Mouse (Mus musculus) kidney, postnatal 10 days (tissue): ENCODE results near the gene Elovl6.

ENCODE experiments used
- DNase-seq: peaks from one replicate; pipeline ENCODE4 v3.0.0; 2021; ENCODE audit warnings: mixed read lengths

The Elovl6 gene

DNA sequence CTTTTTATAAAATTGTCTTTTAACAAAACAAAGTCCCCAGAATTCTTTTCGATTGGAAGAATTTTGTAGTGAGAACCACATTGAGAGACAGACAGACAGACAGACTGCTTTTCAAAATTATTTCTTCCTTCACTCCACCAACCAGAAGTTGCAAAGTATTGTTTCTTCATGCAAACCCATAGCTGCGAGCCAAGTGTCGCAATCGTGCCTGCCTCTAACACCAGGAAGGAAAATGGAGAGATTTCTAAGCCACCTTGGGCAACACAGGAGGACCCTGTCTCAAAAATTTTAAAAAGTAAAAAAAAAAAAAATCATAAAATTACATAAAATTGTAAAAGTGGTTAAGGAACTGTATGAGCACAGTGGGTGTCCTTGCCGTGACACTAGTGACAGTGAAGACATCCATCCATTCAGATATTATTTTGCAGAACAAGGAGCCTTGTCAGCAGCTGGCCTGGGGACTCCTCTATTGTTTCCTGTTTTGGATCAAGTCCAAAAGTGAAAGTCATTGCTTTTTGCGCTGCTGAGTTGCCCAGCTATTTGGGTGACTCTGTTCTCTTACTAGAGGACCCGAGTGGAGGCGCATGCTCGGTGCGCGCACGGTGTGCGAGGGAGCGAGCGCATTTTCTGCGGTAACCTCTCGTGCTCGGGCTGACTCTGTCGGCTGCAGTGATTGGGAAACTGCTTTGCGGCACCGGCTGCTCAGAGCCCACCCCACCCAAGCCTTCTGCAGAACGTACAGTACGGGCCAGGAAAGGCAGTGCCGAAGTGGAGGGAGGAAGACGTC, 80.3 kb downstream of the Elovl6 start:
- DNase-seq, result no peak

DNA sequence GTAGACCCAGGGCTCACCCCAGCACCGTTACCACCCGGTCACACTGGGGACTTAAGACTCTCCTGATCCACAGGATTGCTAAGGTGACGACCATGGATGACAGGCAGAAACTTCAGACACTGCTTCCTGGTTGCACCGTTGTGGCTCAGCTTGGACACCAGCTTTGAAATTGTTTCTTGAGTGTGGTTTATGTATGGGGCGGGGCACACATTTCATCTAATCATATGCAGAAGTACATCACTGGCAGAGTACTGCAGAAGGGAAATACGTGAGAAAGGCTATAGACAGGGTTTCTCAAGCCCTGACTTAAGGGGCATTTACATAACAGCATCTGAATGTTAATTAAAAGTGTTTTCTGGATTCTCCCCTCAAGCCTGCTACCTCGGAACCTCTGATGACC, 81.6 kb downstream of the Elovl6 start:
- DNase-seq, result no peak

DNA sequence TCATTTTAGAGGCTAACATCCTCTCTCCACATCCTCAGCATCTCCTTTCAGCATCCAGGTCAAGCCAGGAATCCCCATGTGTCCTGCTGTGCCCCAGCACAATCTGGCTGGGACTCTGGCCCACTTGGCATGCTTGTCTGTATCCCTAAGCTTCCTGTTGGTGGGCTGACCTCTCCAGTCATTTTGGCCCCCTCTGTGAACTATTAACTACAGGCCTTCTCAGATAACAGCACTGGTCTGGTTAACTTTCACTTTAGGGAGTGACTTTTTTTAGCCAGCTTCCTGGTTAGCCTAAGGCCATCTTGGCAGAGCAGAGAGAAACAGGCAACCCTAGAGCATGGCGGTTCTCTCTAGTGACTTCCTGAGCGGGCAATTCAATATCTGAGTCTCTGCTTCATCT, 82.1 kb downstream of the Elovl6 start:
- DNase-seq, result peak; percentile 29

DNA sequence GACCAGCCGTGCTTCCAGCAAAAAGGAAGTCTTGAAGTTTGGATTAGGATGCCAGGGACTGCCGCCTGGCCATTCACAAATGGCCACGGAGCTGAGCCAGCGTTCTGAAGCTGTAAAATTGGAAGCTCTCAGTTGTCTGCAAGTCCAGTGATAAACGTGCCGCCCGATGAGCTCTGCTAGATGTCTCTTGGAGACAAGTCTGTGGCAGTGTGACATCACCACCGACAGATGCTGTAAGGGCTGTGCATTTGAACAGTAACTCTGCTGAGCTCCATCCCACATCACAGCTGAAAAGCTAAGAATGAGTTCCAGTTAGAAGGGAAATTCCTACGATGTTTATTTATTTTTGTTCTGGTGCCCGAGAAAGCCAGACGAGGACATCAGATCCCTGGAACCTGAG, 85.3 kb downstream of the Elovl6 start:
- no peak for DNase-seq

DNA sequence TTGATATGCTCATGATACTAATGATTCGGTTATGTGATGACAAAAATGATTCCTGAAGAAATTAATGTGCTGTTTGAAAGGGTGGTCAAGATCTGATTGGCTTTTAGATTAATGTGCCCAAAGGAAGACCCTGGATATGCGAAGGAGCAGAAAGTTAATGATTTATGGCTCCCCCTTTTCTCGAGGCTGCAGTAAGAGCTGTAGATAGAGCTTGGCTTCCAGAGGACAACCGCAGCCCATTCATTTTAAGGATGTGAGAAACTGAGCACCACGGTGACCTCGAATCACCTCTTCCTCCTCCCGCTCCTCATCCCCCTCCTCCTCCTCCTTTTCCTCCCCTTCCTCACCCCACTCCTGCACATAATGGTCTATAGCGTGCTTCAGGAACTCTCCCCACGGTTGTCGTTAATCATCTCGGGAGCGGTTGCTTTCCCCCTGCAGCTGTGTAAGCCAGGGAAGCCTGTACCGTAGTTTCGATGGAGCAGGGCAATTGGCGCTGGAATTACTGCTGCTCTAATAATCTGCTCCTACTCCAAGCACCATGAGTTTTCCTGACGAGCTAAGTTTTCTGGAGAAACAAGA, 87.1 kb downstream of the Elovl6 start:
- no peak for DNase-seq

DNA sequence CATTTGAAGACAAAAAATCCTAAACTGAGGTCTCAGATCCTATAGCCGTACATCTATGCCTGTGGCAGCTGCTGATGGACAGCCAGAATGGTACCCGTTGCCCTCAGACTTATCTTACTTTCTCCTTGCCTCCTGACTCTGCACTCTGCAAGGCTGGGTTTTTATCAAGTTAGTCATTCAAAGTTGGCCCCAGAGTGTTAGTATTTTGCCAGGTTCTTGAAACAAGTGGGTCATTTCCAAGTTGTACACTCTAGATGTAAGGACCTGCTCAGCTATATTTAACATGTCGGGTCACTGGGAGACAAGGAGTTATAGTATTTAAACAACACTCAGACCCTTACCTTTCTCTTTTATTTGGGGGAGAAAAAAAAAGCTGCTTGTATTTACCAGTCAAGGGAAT, 88.6 kb downstream of the Elovl6 start:
- no peak for DNase-seq

DNA sequence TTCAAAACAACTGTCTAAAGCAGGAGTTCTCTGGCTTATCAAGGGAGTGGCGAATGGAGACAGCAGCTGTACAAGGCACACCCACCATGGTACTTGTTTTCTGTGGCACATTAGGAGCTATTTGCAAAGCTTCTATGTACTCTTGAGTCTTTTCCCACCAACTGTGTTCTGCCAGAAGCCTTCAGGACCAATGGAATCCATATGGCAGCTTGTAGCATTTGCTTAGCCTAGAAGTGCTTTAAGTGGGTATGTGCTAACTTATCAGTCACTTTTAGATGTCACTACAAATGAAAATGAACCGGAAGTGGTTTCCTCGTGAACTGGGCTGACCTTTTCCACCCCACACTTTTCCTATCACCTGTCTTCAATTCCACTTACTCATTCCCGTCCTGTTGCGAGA, 89.1 kb downstream of the Elovl6 start:
- DNase-seq, result no peak

DNA sequence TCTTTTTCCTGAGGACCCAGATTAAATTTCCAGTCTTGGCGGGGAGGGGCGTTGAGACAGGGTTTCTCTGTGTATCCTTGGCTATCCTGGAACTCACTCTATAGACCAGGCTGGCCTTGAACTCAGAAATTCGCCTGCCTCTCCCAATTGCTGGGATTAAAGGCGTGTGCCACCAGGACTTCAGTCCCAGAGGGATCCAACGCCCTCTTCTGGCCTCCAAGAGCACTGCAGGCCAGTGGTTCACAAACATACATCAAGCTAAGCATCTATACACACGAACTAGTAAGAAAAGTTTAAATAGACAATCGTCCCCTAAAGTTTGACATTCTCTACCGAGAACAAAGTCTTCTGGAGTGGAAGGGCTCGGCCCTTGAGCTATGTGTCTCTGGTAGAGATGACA, 90.0 kb downstream of the Elovl6 start:
- DNase-seq, result peak; percentile 51

DNA sequence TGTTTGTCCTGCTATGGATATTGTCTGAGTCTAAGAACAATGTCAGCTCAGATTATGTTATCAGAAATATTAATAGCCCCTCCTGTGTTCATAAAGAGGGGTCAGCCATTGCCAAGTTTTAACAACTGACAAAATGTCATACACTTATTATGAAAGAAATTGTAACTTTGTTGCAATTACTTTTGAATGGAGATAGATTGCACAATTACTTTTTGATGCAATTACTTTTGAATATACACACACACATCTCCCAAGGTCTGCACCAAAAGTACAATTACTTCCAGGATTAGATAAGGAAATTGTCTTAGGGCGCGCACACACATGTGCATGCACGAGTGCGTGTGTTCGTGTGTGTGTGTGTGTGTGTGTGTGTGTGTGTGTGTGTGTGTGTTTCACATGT, 90.5 kb downstream of the Elovl6 start:
- no peak for DNase-seq

DNA sequence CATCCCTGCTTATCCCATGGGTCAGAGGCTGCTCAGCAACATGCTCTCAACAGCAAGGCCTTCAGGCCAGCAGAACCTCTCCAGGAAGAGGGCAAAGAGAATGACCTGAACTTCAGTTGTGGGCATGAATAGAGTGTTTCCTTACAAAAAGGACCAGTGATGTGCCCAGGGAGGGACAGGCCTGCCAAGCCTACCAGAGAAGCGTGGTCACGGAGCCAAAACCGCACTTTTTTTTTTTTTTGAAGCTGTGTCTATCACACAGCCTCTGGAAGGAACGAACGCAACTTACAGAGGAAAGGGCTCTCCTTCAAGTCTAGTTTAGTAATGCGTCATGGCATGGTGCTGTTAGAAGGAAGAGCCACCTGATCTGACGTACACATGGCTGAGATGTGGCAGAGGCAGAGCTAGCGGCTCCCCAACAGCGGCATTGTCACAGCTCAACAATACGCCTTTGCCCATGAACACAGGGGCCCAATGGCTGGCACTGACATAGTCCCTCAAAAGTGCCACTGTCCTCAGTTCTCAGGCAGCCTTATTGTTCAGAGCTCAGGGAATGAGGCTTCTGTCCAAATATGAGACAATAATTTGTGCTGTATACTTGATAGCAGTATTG, 92.1 kb downstream of the Elovl6 start:
- DNase-seq, result no peak

DNA sequence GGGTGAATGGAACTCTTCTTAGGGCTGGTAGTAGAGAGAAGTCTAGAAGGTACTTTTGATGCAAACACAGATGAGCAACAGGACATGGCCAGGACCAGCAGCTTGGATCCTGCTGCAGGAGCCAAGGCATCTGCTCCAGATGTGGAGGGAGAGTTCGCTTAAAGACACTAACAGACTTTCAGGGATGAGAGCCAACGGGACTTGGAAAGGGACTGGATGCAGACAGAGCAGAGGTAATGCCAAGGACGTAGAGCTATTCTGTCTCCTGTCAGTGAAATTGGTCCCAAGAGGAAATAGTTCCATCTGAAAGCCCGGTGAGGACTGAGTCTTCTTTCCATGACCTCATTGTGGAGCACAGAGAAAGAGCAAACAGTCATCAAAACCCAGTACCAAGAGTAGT, 95.1 kb downstream of the Elovl6 start:
- DNase-seq, result no peak

DNA sequence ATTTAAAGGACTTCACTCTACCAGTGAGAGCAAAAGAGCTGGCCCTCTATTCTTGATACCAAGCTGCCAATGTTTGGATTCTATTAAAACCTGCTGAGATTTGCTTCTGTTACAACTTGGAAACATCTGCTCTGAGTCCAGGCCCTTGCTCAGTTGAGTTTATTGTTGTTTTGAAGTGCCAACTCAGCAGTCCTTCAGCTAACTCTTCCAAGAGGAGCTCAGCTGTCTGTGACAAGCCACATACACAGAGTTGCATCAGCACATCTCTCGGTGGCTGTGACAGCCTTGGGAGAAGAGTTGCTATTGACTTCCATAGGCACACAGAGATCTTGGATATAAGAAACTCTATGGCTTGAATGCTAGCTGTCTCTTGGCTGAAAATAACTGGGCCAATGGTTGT, 98.9 kb downstream of the Elovl6 start:
- DNase-seq, result no peak

DNA sequence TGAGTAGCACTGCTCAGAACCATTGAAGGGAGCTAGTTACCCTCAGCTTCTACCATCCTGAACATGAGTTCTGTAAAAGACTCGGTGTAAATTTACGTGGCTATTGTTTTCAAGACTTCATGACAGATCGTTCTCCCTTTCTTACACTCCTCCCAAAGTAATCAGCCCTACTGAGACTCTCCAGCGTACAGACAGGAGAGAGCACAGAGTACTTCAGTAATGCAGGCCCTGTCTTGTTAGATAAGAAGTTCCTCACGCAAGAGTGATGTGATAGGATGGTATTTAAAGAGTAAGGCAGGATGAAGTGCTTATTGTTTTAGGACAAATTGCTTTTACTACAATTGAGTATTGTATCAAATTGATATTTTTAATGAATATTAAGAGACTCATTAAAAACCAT, 99.7 kb downstream of the Elovl6 start:
- DNase-seq, result no peak

DNA sequence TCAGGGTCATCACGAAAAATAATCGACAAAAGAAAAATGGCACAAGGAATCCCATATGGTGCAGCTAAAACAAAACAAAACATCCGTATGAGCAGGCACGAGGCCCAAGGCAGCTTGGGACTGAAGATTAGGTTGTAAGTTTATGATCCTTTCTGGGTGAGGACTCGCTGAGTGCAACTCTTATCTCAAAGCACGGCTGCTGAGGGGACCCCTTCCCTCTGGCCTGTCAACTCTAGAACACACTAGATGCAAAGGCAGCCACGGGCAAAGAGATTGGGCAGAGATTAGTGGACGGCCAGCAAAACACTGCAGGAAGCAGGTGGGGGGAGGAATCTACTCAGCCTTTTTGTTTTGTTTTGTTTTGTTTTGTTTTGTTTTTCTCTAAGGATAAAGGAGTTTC, 101.4 kb downstream of the Elovl6 start:
- no peak for DNase-seq

DNA sequence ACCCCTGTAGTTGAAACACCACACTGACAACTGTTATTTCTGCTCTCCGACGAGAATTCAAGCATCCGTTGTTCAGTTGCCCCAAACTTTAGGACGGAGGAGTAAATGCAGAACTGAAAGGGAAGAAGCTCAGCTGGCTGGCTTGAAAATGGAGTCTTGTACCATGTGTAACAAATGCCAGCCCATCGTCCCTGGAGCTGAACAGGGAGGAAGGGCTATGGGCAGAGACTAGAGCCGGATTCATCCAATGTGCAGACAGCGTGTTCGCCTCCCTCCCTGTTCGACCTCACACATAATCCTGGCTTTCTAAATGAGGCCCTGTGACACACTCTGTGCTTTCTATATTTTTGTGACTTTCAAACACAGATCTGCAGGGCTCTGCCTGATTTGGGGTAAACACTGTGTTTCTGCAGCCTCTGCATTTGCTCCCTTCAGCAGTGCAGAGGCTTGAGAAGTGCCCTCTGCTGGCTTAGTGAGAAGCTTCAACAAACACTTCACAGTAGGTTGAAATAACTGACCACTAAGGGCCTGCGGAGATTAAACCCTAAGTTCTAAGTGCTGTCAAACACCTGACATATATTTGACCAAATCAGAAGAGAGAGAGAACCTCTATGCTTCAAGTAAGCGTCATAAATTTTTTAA, 102.2 kb downstream of the Elovl6 start:
- DNase-seq, result peak; percentile 61

DNA sequence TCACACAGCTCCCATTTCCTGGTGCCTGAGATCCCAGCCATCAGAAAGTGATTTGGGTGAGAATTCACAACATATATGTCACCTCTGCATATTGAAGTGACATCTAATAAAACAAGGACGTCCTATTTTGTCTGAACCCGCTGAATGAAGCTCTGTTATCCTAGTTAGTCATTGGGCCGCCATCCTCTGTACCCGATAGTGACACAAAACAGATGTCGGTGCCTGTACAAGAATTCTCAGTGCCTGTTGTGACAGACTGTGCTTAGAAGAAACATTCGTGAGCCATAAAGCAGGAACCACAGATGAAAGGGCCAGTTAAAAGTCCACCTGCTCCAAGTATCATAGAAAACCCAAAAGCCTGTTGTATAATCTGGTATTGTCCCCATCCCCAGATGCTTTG, 105.3 kb downstream of the Elovl6 start:
- no peak for DNase-seq

DNA sequence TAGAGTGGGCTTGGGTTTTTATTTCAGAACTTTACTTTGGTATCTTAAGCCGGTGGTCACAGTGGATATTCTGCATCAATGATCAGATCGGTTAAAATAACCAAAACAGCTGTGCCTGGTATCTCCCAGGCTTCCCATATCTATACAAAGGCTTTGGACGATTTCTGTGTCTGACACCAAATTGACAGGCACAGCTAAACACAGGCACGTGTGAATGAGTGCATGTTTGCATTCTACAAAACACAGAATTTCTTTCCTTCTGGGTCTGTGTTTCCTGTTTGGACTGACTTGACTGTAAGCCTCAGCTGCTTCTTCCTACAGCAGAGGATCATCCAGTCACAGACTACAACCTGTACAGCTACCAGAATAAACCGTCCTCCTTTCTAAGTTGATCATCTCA, 107.5 kb downstream of the Elovl6 start:
- DNase-seq, result no peak

DNA sequence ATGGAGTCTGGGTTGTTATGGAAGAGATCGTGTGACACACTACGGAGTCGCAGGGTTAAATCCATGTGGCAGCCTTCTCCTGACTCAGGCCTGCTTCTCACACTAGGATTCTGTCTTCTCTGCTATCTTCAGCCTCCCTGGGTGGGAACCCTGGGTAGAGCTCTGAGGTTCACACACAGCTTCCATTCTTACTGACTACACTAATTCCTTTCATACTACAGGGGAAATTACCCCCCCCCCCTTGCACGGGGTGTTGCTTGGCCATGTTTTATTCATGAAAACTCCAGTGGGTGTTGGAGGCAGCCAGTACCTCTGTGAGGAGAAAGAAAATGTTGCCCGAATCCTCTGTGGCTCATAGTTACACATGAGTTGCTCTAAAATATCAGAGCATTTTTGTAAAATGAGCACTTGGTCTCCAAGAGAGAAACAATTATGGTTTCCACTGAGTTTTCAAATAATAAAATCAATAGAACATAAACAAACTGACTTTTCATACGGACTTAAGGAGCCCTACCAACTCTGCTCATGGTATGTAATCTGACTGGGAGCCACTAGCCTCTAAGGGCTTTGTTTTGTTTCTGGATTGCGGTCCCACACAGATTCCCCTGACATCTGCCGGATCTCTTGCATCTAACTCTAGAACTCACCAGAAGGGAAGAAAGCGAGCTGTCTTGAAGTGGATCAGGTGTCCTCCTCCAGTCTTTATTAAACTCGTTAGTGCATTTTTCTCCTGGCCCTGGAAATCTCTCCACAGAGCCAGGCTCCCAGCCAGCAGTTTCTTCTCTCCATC, 108.3 kb downstream of the Elovl6 start:
- no peak for DNase-seq

DNA sequence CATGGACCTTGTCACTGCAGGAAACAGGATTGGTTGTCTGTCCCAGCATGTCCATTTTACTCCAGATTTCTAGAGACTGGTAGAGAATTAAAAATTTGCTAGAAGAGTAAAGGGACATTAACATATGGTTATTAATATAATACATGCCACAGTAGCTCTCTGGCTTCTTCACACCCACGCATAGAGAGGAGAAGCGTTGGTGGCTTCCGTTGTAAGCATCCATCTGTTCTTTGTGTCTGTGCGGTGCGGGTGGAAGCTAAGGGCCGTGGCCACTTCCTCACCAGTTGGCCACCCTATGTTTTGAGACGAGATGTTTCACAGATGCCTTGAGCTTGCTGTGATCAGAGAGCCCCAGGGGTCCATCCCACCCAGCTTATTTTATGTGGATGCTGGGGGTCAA, 109.5 kb downstream of the Elovl6 start:
- no peak for DNase-seq

DNA sequence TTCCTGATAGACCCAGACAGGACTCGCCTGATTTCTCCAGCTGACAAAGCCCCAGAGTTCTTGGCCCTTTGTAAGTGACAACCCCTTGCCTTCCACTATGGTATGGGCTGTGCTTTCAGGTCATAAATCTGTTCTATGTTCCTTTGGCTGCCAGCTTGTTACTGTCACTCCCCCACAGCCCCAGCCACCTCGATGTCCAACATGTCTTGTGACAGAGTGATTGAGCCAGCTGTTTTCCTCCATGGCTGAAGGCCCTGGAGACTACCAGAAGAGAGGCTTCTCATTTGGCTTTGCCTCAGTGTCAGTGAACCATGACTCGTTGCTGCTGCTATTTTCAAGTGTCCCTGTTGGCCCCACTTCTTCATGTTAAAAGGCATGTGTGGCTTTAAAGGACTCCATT, 113.3 kb downstream of the Elovl6 start:
- DNase-seq, result peak; percentile 47

DNA sequence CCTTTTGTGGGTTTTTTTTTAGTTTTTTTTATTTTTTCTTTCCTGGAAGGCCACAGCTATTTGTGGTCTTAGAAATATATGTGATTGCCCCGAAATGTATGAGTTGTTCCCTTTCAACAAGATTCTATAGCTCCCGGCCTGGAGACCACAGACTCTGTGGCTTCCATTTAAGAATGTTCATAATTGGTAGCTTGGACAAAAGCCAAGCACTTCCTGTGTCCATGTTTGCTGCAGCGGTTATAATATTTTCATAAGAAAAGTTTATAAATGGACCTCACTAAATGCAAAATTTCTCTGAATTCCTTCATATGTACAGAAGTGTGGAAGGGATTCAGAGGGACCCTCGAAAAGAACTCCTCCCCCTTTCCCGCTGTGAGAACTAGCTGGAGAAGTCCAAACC, 114.6 kb downstream of the Elovl6 start:
- no peak for DNase-seq

DNA sequence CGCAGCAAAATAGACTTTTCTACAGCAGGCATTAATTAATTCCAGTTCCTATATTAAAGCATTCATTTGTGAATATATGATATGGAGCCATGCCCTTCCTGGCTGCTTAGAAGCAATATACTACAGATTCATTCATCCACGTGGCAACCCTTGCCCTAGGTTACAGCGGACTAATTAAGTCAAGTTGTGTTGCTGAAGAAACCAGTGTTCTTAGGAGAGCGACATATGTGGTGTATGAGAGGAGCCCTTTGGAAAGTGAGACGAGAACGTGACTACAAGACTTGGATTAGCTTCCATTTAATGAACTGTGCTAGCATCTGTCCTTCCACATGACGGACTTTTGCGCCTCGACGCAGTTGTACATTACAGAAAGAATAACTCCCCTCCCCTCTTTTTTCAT, 115.2 kb downstream of the Elovl6 start:
- DNase-seq, result no peak

DNA sequence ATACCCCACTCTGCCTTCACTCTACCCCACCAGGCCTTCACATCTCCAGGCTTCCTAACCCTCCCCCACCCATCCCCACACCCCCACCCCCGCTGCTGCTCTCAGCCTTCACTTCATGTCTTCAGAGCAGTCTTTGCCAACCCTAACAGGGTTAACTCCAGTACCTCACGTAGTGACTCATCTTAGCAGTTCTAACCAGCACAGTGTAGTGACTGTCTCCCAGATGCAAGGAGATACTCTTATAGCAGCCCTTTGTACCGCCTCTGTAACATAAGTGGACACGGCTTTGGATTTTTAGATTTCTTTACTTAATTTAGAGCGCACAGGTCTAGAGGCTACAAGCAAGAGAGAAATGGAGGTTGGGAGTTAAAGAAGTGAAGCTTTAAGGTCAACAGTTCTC, 116.4 kb downstream of the Elovl6 start:
- DNase-seq, result no peak
